Mouse (Mus musculus) effector memory CD4-positive, alpha-beta T cell, adult 7 months (primary cell): ENCODE measurements around the gene Mpdu1. TPM values are rescaled to one million over a fixed set of nuclear protein-coding genes. Genes with fewer than 3 reads are reported as not detected.

Experiments used
- polyA plus RNA-seq: library from polyadenylated mRNA; unstranded; fragments of 100-300 nt; shearing (Covaris generic); gene quantifications from one replicate; pipeline ENCODE4 v1.2.1, GENCODE M21; 2017

The Mpdu1 gene
- polyA plus RNA-seq = 44.5 TPM

GRCm38 (mm10) chr11:69662213-69662966 lies at the start of gene Mpdu1:
Gene Mpdu1 (minus strand): TSS chr11:69662642.

GRCm38 (mm10) chr11:69695361-69696181 lies 33.1 kb upstream of the Mpdu1 start, which contains the start of the genes Tnfsf12 and Tnfsfm13:
Gene Tnfsf12 (minus strand): TSS chr11:69695849.
Gene Tnfsfm13 (minus strand): TSS chr11:69696098.

GRCm38 (mm10) chr11:69685526-69686148 lies 23.2 kb upstream of the Mpdu1 start, which contains the start of gene Tnfsf13:
Gene Tnfsf13 (minus strand): TSS chr11:69685784.

GRCm38 (mm10) chr11:69681314-69682208 lies 19.1 kb upstream of the Mpdu1 start, which contains the start of gene Senp3:
Gene Senp3 (minus strand): TSS chr11:69682084.

GRCm38 (mm10) chr11:69672211-69672706 lies 9.8 kb upstream of the Mpdu1 start, which contains the start of gene Eif4a1:
Gene Eif4a1 (minus strand): TSS chr11:69672423.

GRCm38 (mm10) chr11:69665961-69666664 lies 3.7 kb upstream of the Mpdu1 start, which contains the start of gene Cd68:
Gene Cd68 (minus strand): TSS chr11:69666153.

GRCm38 (mm10) chr11:69655264-69656064 lies 7.0 kb downstream of the Mpdu1 start, which contains the start of gene Sox15:
Gene Sox15 (plus strand): TSS chr11:69655314.

GRCm38 (mm10) chr11:69632284-69633089 lies 30.0 kb downstream of the Mpdu1 start, which contains the start of gene Fxr2:
Gene Fxr2 (plus strand): TSS chr11:69632990.

GRCm38 (mm10) chr11:69621571-69622268 lies 40.7 kb downstream of the Mpdu1 start, which contains the start of gene Sat2:
Gene Sat2 (plus strand): TSS chr11:69622024.

GRCm38 (mm10) chr11:69617805-69618204 lies 44.6 kb downstream of the Mpdu1 start, which contains the start of gene Shbg:
Gene Shbg (minus strand): TSS chr11:69617905.

Other genes starting within 250 kb of the Mpdu1 start
- 55.7 TPM for gene Kdm6b, start 249.0 kb downstream of the Mpdu1 start, polyA plus RNA-seq
- 0.16 TPM for gene Dnah2, start 113.5 kb downstream of the Mpdu1 start, polyA plus RNA-seq
- gene Efnb3, start 102.4 kb downstream of the Mpdu1 start, polyA plus RNA-seq = not detected
- gene Wrap53, start 82.4 kb downstream of the Mpdu1 start, polyA plus RNA-seq = 13.1 TPM
- 204 TPM for gene Trp53, start 82.3 kb downstream of the Mpdu1 start, polyA plus RNA-seq
- gene Atp1b2, start 56.7 kb downstream of the Mpdu1 start, polyA plus RNA-seq = not detected
- gene Shbg, start 44.7 kb downstream of the Mpdu1 start, polyA plus RNA-seq = 0.68 TPM
- 0.59 TPM for gene Sat2, start 40.6 kb downstream of the Mpdu1 start, polyA plus RNA-seq
- 73.0 TPM for gene Fxr2, start 29.7 kb downstream of the Mpdu1 start, polyA plus RNA-seq
- gene Sox15, start 7.3 kb downstream of the Mpdu1 start, polyA plus RNA-seq = 0.76 TPM
- gene Cd68, start 3.5 kb upstream of the Mpdu1 start, polyA plus RNA-seq = 3.9 TPM
- 729 TPM for gene Eif4a1, start 9.8 kb upstream of the Mpdu1 start, polyA plus RNA-seq
- gene Senp3, start 19.4 kb upstream of the Mpdu1 start, polyA plus RNA-seq = 29.6 TPM
- gene Tnfsf13, start 23.1 kb upstream of the Mpdu1 start, polyA plus RNA-seq = not detected
- not detected for gene Tnfsf12, start 33.2 kb upstream of the Mpdu1 start, polyA plus RNA-seq
- gene Tnfsfm13, start 33.5 kb upstream of the Mpdu1 start, polyA plus RNA-seq = not detected
- gene Polr2a, start 96.0 kb upstream of the Mpdu1 start, polyA plus RNA-seq = 51.9 TPM
- gene Slc35g3, start 99.3 kb upstream of the Mpdu1 start, polyA plus RNA-seq = 0.26 TPM
- 4.2 TPM for gene Zbtb4, start 103.3 kb upstream of the Mpdu1 start, polyA plus RNA-seq
- 0.52 TPM for gene Chrnb1, start 133.3 kb upstream of the Mpdu1 start, polyA plus RNA-seq
- gene Fgf11, start 139.2 kb upstream of the Mpdu1 start, polyA plus RNA-seq = not detected
- gene Tmem102, start 143.0 kb upstream of the Mpdu1 start, polyA plus RNA-seq = not detected
- gene Gm39566, start 152.7 kb upstream of the Mpdu1 start, polyA plus RNA-seq = 0.16 TPM
- 0.39 TPM for gene Spem2, start 155.8 kb upstream of the Mpdu1 start, polyA plus RNA-seq
- not detected for gene Spem1, start 159.5 kb upstream of the Mpdu1 start, polyA plus RNA-seq
- 0.15 TPM for gene Nlgn2, start 175.1 kb upstream of the Mpdu1 start, polyA plus RNA-seq
- 44.3 TPM for gene Tmem256, start 175.9 kb upstream of the Mpdu1 start, polyA plus RNA-seq
- gene Plscr3, start 183.7 kb upstream of the Mpdu1 start, polyA plus RNA-seq = 8.5 TPM
- gene Tnk1, start 196.1 kb upstream of the Mpdu1 start, polyA plus RNA-seq = 0.27 TPM
- gene Tmem95, start 215.4 kb upstream of the Mpdu1 start, polyA plus RNA-seq = not detected
- 0.95 TPM for gene Kctd11, start 218.8 kb upstream of the Mpdu1 start, polyA plus RNA-seq
- gene Acap1, start 232.9 kb upstream of the Mpdu1 start, polyA plus RNA-seq = 485 TPM
- 1.6 TPM for gene 2810408A11Rik, start 238.3 kb upstream of the Mpdu1 start, polyA plus RNA-seq
- gene Neurl4, start 238.4 kb upstream of the Mpdu1 start, polyA plus RNA-seq = 7.3 TPM